Mouse (Mus musculus) layer of hippocampus, postnatal 10 days (tissue): Measurements from ENCODE around the gene Vamp2. TPM values are rescaled to one million over a fixed set of nuclear protein-coding genes. Genes with fewer than 3 reads are reported as not detected.

Source experiments
- DNase-seq, 2 experiments: peaks; one replicate each; pipeline ENCODE4 v3.0.0; 2021; ENCODE audit warnings: low spot score in 2 of 2
- long read RNA-seq: library from polyadenylated mRNA; stranded (forward); transcript quantifications from one replicate; pipeline ENCODE4 v2.0.0, GENCODE M21; 2023
- total RNA-seq, 2 experiments: library from RNA; stranded (reverse); gene quantifications; 2 replicates each; pipeline ENCODE4 v1.2.3; 2021

Vamp2 gene
- total RNA-seq = 1,000 to 10,000 TPM in 1 of 2 experiments, 100 to 1,000 TPM in 1; 909 to 1,029 TPM
- long read RNA-seq, transcript Vamp2-201 (5 exons, 2,205 nt) = major isoform, 709 of 922 reads
- long read RNA-seq, partial matches to known transcripts = 198 of 922 reads
- long read RNA-seq, other reads (novel, unspliced or antisense) = 14 of 922 reads

- peak; percentile 94 to 96 for DNase-seq
These were observed at the start of gene Vamp2 for GRCm38 (mm10) chr11:69088103-69088855. Gene Vamp2, plus strand, starts transcription at chr11:69088490.

GRCm38 (mm10) chr11:69045531-69046394 is 42.5 kb upstream of the Vamp2 start, which contains the start of gene Aurkb:
Gene Aurkb, plus strand, starts transcription at chr11:69045647.
- DNase-seq = peak; percentile 73 to 79

DNA sequence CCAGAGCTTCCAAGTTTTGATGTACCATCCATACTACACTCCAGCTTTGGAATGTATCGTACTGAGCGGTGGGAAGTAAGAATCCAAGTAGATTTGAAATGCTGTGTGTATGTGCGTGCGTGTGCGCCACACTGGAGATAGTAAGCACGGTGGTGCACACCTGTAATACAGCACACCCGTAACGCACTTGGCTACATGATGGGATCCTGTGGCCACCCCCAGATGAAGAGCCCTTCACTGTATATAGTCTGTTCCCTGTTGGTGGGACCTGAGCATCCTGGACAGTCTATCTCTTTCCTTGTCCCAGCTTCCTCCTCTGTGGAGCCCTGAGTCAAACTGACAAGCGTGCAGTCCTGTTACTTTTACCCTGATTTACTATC is 41.9 kb upstream of the Vamp2 start:
- no peak for DNase-seq

- no peak for DNase-seq
These were observed 40.7 kb upstream of the Vamp2 start for GRCm38 (mm10) chr11:69047592-69047991.

- DNase-seq = no peak
These were observed 40.1 kb upstream of the Vamp2 start for GRCm38 (mm10) chr11:69048151-69048550.

DNA sequence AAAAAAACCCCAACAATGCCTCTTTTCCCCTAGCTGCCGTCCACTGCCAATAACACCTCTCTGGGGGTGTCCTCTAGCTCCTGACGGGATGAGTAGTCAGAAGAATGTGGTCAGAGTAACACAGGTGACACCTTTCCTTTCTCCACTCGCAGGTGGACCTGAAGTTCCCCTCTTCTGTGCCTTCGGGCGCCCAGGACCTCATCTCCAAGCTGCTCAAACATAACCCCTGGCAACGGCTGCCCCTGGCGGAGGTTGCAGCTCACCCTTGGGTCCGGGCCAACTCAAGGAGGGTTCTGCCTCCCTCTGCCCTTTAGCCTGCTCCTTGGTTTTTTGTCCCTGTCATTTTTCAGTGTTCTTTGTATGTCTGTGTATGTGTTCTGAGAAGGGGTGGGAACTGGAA is 37.5 kb upstream of the Vamp2 start:
- DNase-seq = no peak

GRCm38 (mm10) chr11:69051771-69052170 is 36.5 kb upstream of the Vamp2 start:
- DNase-seq = no peak

GRCm38 (mm10) chr11:69052824-69053421 is 35.4 kb upstream of the Vamp2 start:
- DNase-seq = no peak

DNA sequence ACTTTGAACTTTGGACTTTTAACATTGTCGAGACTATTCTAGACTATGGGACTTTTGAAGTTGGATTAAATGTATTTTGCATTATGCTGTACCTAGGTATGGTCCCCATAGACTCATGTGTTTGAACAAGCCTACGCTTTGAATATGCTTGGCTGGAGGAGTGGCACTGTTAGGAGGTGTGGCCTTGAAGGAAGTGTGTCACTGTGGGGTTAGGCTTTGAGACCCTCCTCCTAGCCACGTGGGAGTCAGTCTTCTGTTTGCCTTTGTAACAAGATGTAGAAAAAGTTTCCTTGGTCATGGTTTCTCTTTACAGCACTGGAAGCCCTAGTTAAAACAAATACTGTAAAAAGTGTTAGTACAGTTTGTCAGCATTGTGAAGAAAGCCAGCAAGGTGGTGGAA is 34.4 kb upstream of the Vamp2 start:
- no peak for DNase-seq

DNA sequence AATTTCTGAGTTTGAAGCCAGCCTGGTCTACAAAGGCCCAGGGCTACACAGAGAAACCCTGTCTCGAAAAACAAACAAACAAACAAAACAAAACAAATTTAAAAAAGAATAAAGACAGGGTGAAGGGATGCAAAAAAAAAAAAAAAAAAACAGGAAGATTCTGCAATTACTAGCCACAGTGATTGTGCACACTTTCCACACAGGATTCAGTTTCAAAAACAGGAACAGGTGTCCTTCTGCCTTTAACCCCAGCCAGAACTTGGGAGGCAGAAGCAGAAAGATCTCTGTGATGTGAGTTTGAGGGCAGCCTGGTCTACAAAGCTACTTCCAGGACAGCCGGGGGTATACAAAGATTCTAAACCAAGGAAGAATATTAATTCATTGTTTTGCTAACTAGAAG is 30.0 kb upstream of the Vamp2 start:
- no peak for DNase-seq

- no peak for DNase-seq
These were observed 29.4 kb upstream of the Vamp2 start for GRCm38 (mm10) chr11:69058729-69059356.

DNA sequence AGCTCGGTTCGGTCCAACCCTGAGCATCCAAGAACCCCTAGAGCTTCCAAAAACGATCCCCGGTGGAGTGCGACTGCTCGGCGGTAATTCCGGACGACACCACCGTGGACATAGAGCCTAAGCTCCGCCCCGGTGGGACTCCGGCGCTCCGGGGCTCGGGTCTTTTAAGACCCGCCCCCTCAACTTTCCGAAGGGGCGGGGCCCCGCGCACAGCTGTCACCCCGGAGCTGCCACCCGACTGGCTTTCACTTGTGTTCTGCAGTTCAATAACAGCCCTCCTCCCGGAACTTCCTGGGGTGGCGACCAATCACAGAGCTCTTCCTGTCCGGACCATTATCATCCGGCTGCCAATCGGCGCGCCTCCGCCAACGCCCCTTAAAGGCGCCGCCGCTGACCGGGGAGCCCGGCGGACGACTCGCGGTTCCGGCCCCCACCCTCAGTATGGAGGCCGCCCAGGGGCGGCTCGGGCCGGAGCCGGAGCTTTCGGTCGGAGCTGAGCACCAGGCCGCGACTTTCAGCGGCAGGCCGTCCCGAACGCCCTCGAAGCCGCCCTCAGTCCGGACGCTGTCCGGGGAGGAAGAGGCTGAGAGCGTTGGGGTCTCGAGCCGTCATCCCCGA is 28.8 kb upstream of the Vamp2 start, which contains the start of gene Borcs6:
Borcs6 (plus strand) TSS at position 361 of the 618 bp plus-strand sequence.
- DNase-seq = peak; percentile 91 to 93

DNA sequence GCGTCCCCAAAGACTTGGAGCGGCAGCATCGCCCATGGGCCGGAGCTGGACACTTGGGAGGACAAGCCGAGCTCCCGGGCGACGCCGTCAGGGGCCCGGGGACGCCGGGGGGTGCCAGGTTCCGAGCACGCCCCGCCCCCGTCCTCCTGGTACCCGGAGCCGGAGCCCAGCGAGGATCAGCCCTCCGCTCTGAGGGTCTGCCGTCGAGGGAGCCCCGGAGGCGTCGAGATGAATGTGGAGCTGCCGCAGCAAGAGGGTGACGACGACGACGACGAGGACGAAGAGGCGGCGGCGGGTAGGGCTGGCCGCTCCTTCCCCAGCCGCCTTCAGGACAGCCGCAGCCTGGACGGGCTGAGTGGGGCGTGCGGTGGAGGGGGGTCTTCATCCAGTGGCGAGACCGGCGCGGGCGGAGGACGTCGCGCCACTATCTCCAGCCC is 28.3 kb upstream of the Vamp2 start:
- DNase-seq = no peak

GRCm38 (mm10) chr11:69060448-69061254 is 27.6 kb upstream of the Vamp2 start:
- DNase-seq = peak in 1 of 2 experiments; percentile 39

DNA sequence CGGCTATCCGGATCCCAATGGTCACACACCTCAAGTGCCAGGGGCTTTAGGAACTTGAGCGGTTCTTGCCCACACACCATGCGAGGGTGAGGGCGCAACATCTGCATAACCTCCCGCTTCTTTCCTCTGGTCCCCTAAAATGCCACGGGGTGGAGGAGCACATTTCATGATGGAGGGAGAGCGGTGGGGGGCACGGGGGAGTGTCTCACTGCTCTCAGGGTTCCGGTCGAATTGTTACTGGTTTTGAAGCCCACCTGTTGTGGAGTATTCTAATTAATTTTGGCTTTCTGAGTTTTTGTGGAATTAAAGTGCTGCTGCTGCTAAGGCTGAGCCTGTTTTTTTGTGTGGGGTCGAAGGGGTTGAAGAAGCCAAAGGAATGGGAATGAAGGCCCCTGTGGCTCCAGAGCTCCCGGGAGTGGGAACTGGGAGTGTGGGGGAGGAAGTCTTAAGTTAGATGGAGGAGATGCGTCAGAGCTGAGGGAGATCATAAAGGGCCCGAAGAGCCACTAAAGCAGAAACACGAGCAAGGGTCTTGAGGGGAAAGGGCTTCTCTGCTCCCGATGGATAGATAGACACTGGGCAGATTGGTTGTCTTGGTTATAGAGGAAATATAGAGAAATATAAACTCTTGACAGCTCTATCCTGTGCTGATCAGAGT is 26.9 kb upstream of the Vamp2 start:
- DNase-seq = no peak

- DNase-seq = peak; percentile 70 to 81
These were observed 26.0 kb upstream of the Vamp2 start for GRCm38 (mm10) chr11:69062194-69062760.

DNA sequence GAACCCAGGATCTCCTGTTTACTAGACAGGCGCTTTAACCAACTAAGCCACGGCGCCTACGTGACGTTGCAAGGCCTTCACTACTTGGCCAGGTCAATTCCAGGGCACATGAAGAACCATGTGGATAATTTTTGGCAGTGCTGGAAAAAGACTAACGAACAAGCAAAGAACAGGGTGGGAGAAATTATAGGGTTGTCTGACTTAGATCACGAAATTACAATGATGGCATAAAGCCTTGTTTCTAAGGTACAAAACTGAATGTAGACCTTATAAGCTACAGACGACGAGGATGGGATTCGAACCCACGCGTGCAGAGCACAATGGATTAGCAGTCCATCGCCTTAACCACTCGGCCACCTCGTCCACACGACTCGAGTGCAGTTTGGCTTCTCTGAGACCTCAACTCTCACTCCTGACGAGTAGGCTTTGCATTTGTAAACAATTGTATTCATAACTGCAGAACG is 25.5 kb upstream of the Vamp2 start:
- peak; percentile 96 to 97 for DNase-seq

DNA sequence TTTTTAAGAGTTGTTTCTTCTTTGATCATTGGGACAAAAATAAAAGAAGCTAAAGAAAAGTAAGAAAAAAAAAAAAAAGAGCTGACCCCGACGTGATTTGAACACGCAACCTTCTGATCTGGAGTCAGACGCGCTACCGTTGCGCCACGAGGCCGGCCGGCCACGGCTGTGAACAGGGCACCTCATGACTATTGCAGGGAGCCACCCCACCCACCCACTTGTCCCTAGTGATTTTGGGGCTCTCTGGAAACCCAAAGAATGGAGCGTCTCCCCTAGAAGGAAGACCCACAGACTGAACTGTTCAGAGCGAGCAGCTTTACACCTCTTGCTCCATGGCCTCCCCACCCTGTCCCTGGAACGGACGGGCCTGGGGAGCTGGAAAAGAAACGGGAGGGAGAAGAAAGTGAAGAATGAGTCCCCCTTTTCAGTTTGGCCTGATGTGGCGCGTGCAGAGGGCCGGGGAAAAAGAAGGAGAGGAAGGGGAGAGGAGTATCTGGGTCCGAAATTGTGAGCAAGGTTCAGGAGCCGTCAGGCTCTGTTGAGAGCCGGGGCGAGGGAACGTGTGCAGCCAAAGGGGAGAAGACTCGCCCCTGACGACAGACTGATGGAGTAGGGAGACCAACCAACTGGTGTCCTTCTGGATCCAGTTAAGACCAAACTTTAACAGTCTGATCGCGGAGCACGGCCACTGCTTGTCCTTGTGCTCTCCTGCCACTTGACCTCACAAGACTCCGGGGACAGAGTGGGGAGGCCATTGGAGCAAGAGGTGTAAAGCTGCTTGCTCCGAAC is 24.7 kb upstream of the Vamp2 start:
- peak; percentile 83 to 87 for DNase-seq
